Mouse (Mus musculus) stomach, postnatal 0 days (tissue): ENCODE data around the gene Llgl2.

Experiments used
- CTCF ChIP-seq: IDR thresholded peaks from 2 replicates; pipeline ENCODE4 v1.5.1; 2016; ENCODE audit warnings: antibody characterized with exemption, low read depth, mild to moderate bottlenecking, moderate library complexity
- EP300 ChIP-seq: optimal IDR thresholded peaks from 2 replicates; pipeline ENCODE3; 2016; ENCODE audit warnings: antibody characterized with exemption

DNA sequence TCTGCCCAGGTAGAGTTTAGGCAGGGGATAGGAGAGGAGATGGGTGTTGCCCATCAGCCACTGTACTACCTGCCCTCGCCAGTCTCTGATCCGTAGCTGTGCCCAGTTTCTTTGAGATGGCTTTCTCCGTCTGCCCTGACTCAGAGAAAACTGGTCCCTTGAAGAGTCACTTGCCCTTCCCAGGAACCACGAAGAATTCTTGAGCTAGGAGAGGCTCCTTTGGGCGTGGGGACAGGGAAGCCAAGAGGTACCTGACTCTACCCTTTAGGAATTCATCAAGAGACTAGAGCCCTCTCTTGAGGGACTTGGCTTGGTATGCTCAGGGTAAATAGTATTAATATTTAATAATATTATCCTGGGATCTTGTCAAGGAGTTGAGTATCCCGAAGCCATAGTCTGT, 3.8 kb downstream of the Llgl2 start:
- TF ChIP-seq CTCF (no peak), EP300 (no peak)
